Comparison of ENCODE assay signal across 17 mouse cellular contexts in genomic region chr4:73542331-73542730, GRCm38 (mm10).
"Had no signal": no experiment of that assay in that cellular context is flagged by ENCODE, and none has a peak within 500 bp of the region (broad histone marks: within the 10 kb centered on the region; RNA-seq: fewer than 3 reads in every experiment).

No protein-coding gene starts in this region.

- H3K36me3 ChIP-seq: kidney, embryonic 15.5 days; liver, embryonic 13.5 days; neural tube, embryonic 13.5 days; stomach, embryonic 15.5 days had no signal

- H3K9me3 ChIP-seq: kidney, embryonic 15.5 days; neural tube, embryonic 13.5 days; stomach, embryonic 15.5 days had no signal

- H3K27ac ChIP-seq: kidney, embryonic 15.5 days; liver, embryonic 13.5 days; neural tube, embryonic 13.5 days; stomach, embryonic 15.5 days had no signal

- H3K4me1 ChIP-seq: kidney, embryonic 15.5 days; liver, embryonic 13.5 days; neural tube, embryonic 13.5 days; stomach, embryonic 15.5 days had no signal

- H3K27me3 ChIP-seq: kidney, embryonic 15.5 days; liver, embryonic 13.5 days; neural tube, embryonic 13.5 days; stomach, embryonic 15.5 days had no signal

- H3K4me2 ChIP-seq: kidney, embryonic 15.5 days; liver, embryonic 13.5 days; midbrain, embryonic 11.5 days; neural tube, embryonic 13.5 days; stomach, embryonic 15.5 days had no signal

- H3K4me3 ChIP-seq: kidney, embryonic 15.5 days; liver, embryonic 13.5 days; myocyte; neural tube, embryonic 13.5 days; stomach, embryonic 15.5 days had no signal

- DNase-seq: kidney, adult 8-10 months; kidney, postnatal 10 days; kidney, postnatal 36 days; liver, embryonic 13.5 days; lung, adult 2 months; lung, postnatal 14 days; lung, postnatal 4 days; midbrain, embryonic 14.5 days; retina, postnatal 1 day; right cerebral cortex, postnatal 25 days; spleen, adult 18-20 months; thymus, postnatal 25 days had no signal

- H3K9ac ChIP-seq: kidney, embryonic 15.5 days; liver, embryonic 13.5 days; neural tube, embryonic 13.5 days; stomach, embryonic 15.5 days had no signal
